Mouse (Mus musculus) urinary bladder, postnatal 36 days (tissue): Measurements from ENCODE around the gene Gucy2c.

Source experiments
- DNase-seq, 2 experiments: peaks; one replicate each; pipeline ENCODE4 v3.0.0; 2022; ENCODE audit warnings: low spot score in 2 of 2, mixed read lengths in 1 of 2

Gucy2c gene

DNA sequence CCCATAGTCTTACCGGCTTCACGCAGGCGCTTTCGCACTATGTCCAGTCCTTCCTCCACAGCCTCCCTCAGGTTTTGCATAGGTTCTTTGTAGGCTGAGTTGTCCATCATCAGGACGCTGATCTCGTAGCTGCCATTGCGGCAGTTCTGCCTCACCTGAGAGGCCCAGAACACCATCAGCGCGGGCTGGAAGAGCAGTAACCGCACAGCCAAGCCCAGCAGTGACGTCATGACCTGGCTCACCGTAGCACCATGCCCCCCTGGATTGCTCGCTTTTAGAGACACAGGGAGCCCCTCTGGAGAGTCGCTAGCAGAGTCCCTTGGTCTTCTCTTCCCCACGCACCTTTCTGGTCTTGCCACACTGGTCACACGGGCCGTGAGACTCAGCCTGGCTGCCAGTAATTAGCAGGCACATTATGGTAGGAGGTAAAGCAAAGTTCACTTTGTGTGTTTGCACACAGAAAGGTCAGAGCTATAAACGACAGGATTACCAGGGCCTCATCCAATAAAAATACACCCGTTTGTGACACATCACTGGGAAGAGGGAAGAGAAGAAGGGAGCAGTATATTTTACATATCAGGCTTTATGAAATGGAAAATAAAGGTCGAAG is at the start of gene Gucy2c:
TSS of gene Gucy2c (minus strand) at position 389 of the 610 bp plus-strand sequence.
- DNase-seq: no peak

DNA sequence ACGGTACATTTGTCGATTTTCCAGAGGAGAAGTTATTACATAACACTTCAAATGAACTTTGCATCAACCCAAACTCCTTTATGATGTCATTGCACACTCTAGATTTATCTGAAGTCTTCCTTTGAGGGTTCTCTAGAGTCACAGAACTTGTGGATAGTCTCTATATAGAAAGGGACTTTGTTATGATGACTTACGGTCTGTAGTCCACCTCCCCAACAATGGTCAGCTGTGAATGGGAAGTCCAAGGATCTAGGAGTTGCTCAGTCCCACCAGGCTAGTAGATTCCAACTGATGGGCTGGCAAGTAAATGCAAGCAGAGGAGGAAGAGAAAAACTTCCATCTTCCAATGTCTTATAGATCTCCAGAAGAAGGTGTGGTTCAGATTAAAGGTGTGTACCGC is 47.1 kb upstream of the Gucy2c start:
- DNase-seq: no peak

GRCm38 (mm10) chr6:136827881-136828561 is 46.5 kb upstream of the Gucy2c start, which contains the start of gene Wbp11:
Gene Wbp11, minus strand, starts transcription at chr6:136828233.
- peak; percentile 91 to 96 for DNase-seq

DNA sequence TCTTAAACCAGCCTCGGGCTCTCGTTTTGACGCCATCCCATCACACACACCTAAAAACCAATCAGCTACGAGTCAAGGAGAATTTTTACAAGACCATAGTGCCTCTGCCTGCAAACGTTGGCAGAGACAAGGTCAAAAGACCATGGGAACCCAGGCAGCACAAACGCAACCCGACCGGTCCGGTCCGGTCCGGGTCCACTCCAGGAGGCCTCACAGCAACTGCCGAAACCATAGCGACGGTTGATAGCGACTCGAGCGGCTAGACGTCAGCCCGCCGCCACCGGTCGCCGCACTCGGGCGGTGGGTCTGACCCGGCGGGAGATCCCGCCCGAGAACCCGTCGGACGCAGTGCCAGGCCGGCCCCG is 45.9 kb upstream of the Gucy2c start, which contains the start of gene BC049715:
TSS of gene BC049715 (plus strand) at position 111 of the 365 bp plus-strand sequence.
- no peak for DNase-seq

DNA sequence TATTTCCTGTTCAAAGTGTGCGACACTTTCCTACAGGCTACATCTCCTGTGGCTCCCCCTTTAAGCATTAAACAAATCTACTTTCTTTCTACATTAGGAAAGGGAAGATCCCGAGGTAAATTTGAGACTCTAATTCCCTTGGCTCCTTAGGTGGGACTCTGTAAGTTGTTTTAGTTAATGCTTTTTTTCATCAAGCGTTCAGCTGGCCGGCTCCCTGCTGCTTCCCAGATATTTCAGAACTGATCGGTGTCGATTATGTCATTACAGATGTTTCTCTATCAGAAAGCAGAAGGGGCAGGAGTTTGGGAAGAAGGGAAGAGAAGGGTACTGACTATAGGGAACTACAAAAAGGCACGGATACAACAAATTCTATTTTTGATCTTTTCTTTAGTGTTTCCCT is 45.6 kb upstream of the Gucy2c start:
- no peak for DNase-seq

DNA sequence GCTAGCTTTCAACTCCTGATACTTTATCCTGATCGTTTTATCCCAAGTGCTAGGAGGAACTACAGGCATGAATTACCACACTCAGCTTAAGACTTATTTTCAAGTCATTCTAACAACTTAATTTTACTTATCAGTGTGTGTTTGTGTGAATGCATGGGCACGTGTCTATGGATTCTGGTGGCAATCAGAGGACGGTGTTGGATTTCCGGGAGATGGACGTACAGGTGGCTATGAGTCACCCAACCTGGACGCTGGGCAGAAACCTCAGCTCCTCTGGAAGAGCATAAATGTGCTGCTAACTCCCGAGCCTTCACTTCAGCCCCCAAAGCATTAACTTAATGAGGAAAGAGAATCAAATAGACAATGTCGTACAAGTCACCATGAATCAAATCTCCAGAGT is 43.4 kb upstream of the Gucy2c start:
- no peak for DNase-seq

DNA sequence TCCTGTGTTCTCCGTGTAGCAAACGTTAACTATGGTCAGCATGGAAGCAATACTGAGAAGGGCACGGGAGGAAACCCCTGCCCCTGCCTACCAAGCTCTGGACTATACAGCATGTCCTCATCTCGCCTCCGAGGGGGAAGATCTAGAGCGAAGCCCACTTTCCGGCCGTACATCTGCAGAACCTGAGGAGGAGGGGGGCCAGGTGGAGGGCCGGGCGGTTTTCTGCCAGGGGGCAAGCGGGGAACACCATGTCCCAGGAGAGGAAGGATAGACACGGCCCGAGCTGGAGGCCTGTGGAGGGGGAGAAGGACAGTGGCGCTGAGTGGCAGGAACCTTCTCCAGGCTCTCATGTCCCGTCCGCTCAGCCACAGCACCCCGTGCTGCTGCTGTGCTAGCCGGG is 39.5 kb upstream of the Gucy2c start:
- DNase-seq: no peak

GRCm38 (mm10) chr6:136820381-136820780 is 38.8 kb upstream of the Gucy2c start:
- no peak for DNase-seq

GRCm38 (mm10) chr6:136817549-136817948 is 36.0 kb upstream of the Gucy2c start:
- DNase-seq: no peak

DNA sequence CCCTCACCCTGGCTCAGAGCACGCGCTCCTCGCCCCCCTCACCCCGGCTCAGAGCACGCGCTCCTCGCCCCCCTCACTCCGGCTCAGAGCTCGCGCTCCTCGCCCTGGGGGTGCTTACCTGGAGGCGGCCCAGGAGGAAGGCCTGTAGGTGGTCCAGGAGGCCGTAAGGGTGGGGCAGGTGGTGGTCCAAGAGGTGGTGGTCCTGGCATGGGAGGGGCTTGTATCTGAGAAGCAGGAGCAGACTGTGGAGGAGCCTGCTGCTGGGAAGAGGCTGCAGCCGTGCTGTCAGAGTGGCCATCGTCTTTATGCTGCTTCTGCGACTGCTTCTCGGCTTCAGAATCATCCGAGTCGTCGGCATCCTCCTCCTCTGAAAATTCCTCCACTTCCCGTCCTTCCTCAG is 35.3 kb upstream of the Gucy2c start:
- no peak for DNase-seq

DNA sequence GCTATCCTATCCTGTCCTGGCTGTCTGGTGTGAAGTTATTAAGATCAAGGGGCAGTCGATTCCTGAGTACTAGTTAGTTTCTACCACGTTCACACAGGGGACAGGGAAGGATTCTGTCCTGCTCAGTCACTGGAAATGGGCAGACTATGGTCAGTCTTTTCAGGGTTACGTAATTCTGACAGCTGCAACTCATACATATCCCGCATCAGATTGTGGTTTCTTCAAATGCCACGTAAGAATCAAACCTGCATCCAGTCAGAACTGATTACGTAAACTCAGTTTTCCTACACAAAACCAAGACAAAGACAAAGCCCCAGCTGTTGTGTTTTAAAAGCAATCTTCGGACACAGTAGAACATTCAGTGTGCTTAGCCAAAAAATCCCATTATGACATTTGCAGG is 33.8 kb upstream of the Gucy2c start:
- DNase-seq: no peak

- no peak for DNase-seq
Observed at GRCm38 (mm10) chr6:136813117-136813516, 31.6 kb upstream of the Gucy2c start.

DNA sequence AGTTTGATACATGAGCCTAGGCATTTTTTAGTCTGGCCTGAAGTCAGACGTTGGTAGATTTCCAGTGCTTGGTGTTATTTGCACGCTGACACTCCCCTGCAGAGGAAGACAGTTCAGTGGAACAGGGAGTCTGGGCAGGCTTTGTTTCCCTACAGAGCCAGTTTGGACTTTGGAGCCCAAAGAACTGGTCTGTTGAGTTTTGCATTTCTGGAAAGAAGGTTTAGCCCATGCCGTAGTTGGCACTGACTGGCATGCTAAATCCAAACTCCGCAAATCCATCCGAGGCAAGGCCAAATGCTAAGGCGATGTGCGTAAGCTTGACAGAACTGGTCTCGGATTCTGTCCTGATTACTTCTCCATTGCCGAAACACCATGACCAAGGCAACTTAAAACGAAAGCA is 29.6 kb upstream of the Gucy2c start:
- DNase-seq: no peak

DNA sequence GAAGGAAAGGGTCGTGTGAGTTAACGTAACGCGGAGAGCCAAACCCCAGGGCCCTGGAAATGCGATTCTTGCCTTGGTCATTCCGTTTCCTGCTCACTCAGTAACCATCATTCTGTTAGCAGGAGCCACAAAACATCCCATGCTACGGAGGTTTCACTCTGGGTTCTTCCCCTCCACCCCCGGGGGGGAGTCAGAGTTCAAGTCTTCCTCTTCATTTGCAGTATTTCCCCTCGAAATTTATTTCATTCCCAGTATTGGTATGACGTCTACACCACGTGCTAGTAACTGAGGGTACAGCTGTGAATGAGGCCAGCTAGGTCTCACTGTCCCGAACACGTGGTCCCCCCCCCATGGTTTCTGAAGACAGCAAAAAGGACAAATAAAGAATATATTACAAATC is 28.1 kb upstream of the Gucy2c start:
- DNase-seq: no peak

- peak; percentile 63 to 80 for DNase-seq
Observed at GRCm38 (mm10) chr6:136809077-136809476, 27.5 kb upstream of the Gucy2c start.

- DNase-seq: peak in 1 of 2 experiments; percentile 41
Observed at GRCm38 (mm10) chr6:136808631-136809046, 27.1 kb upstream of the Gucy2c start.

GRCm38 (mm10) chr6:136808014-136808417 is 26.5 kb upstream of the Gucy2c start, which contains the start of gene H2afj:
Gene H2afj, plus strand, starts transcription at chr6:136808244.
- DNase-seq: peak; percentile 99

DNA sequence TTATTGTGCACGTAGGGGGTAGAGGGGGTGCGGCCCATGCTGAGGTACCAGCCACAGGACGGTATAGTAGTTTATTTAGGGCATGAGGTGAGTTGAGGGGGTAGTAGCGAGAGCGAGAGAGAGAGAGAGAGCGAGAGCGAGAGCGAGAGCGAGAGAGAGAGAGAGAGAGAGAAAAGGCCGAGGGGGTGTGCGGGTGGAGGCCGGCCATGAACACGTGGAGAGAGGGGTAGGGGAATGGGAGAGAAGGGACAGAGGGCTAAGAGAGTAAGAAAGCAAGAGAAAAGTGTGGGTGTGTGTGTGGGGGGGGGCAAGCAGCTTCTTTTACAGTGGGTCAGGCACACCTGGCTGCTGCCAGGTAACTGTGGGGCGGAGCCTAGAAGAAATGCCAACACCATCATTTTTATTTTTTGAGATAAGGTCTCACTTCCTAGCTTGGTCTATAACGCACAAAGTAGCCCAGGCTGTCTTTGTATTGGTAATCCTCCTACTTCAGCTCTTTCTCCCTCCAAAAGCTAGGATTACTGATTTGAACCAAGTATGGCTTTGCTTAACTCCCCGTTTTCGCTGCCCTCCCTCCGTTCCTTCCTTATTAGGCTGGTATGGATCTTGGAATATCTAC is 25.9 kb upstream of the Gucy2c start:
- no peak for DNase-seq

DNA sequence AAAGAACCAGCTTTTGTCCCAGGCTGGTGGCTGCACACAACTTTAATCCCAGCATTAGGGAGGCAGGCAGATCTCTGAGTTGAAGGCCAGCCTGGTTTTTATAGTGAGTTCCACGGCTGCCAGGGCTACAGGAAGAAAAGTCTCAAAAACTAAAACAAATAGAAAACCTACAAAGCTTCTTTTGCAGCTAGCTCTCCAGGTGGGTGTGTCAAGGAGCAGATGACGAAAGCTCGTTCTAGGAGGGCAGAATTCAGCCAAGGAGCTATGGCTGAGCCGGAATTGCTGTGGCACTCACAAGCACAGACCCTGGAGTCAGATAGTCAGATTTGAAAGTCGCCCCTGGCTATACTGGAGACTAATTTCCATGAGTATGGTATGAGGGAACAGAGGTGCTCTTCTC is 25.3 kb upstream of the Gucy2c start:
- no peak for DNase-seq

DNA sequence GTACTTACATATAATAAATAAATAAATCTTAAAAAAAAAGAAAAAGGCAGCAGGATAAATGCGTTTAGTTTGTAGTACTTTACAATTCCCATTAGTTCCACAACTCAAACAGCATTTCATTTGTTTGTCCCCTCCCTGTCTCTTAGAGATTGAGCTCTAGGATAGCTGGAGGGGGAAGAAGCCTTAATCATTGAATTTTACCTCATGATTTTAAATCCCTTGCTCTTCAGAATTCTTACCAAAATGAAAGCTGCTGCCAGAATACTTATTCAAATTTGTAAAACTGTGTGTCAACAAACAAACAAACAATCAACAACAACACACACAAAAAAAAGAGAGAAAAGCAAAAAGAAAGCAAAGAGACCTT is 23.8 kb upstream of the Gucy2c start:
- no peak for DNase-seq

DNA sequence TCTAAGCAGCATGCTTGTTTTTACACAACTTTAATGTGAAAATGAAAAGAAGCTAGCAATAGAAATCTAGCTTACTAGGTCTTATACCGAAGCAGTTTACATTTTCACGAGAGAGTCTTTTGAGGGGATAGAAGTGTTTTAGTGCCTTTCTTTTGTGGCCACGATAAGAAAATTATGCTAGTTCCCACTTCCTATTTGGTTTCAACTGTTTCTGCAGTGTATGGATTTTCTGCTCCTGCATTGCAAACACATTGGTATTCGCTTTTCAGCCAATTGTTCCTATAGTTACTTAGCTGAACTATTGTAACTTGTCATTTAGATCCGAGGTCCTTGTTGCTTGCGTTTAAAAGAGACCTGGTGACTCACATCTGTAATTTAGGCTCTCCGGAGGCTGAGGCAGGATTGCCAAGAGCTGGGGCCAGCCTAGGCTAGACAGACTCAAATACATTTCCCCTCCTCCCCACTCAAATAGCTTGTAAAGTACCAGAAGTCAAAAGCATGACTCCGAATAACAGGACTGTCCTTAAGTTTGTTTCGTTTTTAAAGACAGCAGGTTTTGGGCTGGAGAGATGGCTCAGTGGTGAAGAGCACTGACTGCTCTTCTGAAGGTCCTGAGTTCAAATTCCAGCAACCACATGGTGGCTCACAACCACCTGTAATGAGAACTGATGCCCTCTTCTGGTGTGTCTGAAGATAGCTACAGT is 23.3 kb upstream of the Gucy2c start:
- DNase-seq: no peak
